Mouse (Mus musculus): ENCODE data around the gene Ptpn18. TPM values are rescaled to one million over a fixed set of nuclear protein-coding genes. Genes with fewer than 3 reads are reported as not detected.

Ptpn18 gene
- total RNA-seq, 2 experiments from 2014 or later = 7.2 to 7.5 TPM

- peak; percentile 67 to 76 for DNase-seq
These were observed 3.2 kb downstream of the Ptpn18 start for GRCm38 (mm10) chr1:34462766-34463165.

GRCm38 (mm10) chr1:34464310-34464817 lies 4.8 kb downstream of the Ptpn18 start:
- intact Hi-C loops (cut with DNase I) = no loop called here
- no peak for DNase-seq

More at GRCm38 (mm10) chr1:34462766-34463165, 3.2 kb downstream of the Ptpn18 start:
- intact Hi-C loops (cut with DNase I) = no loop called here

GRCm38 (mm10) chr1:34465445-34465844 lies 5.9 kb downstream of the Ptpn18 start:
- intact Hi-C loops (cut with DNase I) = no loop called here
- no peak for DNase-seq

DNA sequence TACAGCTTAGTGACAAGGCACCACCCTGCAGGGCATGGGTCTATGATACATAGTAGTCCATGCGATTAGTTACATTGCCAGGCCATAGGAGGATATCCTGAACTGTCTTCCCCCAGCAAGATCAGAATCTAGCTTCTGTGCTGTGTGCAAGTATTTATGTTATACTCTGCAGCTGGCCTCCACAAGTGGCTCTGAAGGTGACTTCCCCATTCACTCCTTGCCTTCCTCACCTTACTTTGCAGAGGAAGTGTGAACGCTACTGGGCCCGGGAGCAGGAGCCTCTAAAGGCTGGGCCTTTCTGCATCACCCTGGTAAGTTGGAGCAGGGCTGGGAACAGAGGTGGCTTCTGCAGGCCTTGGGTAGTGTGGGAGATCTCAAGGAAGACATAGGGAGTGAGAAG lies 8.5 kb downstream of the Ptpn18 start:
- intact Hi-C loops (cut with DNase I) = no loop called here
- DNase-seq = no peak

- intact Hi-C loops (cut with DNase I) = no loop called here
- DNase-seq = no peak
These were observed 8.9 kb downstream of the Ptpn18 start for GRCm38 (mm10) chr1:34468500-34468899.

DNA sequence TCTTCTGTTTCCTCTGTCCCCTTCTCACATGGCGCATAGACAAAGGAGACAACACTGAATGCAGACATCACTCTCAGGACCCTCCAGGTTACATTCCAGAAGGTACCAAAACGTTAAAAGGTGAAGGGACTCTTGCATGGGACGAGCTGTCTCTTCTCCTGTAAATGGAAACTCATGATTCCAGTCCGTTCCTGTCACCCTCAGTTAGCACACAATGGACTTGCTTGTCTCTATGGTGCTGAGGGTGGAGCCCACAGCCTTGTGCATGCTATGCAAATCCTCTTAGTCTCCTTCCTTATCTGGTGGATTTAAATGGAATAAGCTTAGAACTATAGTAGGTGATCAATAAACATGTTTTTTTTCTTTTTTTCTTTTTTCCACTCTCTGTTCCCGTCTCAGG lies 10.2 kb downstream of the Ptpn18 start:
- DNase-seq = no peak
- intact Hi-C loops (cut with DNase I) = no loop called here

- intact Hi-C loops (cut with DNase I) = no loop called here
- peak; percentile 38 to 45 for DNase-seq
These were observed 13.1 kb downstream of the Ptpn18 start for GRCm38 (mm10) chr1:34472427-34473300.

DNA sequence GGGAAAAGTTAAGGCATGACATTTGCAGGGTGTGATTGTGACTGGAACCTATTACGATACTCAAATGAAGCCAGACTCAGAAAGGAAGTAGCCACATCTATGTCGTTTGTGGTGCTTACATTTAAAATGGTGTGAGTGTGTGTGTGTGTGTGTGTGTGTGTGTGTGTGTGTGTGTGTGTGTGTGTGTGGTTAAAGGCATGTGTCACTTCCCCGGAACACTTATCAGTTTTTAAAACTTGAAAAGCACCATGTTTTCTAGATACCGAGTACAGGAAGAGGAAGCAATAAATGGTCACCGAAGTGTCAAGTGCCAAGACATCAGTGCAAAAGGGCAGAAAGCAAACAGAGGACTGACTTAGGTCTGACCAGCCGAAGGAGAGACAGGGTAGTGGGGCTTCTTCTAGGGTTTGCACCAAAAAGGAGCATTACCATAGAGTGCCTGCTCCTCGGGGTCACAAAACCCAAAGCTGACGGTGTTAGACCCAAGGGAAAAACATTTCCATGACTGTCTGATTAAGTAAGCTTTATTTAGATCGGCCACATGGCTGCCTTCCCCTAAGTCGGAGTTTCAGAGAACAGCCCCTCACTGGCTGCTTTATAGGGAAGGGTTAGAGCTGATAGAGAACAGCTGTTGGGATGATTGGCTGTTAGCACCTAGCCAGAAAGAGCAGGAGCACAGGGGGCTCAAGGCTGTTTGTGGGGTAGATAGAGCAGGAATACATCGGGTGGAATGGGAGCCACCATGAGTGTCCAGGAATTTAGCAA lies 19.5 kb downstream of the Ptpn18 start:
- no peak for DNase-seq
- intact Hi-C loops (cut with DNase I) = no loop called here

DNA sequence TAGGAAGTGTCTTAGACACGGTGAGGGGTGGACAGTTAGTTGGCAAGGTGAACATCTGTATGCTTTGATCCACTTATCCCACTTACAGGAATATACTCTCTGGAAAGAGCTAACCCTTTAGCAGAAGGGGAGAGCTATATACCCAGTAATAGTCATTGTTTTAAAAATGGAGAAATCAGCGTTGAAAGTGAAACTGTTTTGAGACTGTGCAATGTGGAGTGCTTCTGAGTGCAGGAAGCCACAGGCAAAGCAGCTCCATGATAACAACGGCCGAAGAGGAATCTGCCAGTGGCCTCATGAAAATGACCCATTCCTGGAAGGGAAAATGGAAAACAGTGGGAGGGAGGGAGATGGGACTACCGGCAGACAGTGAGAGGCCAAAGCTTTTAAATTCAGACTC lies 21.2 kb downstream of the Ptpn18 start:
- no peak for DNase-seq
- intact Hi-C loops (cut with DNase I) = no loop called here

- intact Hi-C loops (cut with DNase I) = no loop called here
- no peak for DNase-seq
These were observed 22.5 kb downstream of the Ptpn18 start for GRCm38 (mm10) chr1:34481920-34482669.

- intact Hi-C loops (cut with DNase I) = no loop called here
- DNase-seq = no peak
These were observed 24.9 kb downstream of the Ptpn18 start for GRCm38 (mm10) chr1:34484470-34484869.

DNA sequence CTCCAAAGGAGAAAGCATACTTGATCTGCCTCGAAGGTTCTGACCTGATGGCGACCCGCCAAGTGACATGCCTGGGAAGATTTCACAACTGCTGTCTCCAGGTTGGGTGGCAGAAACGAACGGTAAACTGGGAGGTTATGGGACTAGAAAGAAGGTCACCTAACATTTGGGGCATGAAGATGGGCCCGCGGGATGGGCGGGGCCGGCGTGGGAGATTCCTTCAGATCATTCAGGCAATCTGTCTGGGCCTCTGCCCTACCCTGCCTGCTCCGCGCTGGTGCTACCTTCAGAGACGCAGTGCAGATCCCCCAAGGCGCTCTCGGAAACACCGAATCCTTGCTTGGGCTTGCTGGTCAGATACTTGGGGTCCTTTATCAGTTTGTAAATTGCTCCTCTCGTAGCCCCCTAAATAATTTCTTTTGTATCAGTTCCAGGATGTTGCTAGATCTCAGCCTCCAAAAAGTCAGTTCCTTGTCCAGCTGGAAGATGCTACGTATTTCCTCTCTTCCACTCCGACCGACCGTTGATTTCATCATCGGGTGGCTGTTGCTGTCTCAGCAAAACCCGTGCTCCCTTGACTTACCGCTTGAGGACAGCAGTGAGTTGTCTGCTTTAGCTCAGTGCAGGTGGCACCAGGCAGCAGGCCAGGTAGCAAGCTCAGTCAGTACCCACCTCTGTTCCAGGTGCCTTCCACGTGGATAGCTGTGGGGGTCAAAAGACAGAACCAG lies 26.1 kb downstream of the Ptpn18 start:
- peak; percentile 23 to 51 for DNase-seq
- intact Hi-C loops (cut with DNase I) = no loop called here

- intact Hi-C loops (cut with DNase I) = no loop called here
These were observed 27.8 kb downstream of the Ptpn18 start for GRCm38 (mm10) chr1:34487383-34487782.

GRCm38 (mm10) chr1:34489852-34490541 lies 30.4 kb downstream of the Ptpn18 start:
- DNase-seq = no peak
- intact Hi-C loops (cut with DNase I) = no loop called here

More at GRCm38 (mm10) chr1:34487383-34487782, 27.8 kb downstream of the Ptpn18 start:
- no peak for DNase-seq

DNA sequence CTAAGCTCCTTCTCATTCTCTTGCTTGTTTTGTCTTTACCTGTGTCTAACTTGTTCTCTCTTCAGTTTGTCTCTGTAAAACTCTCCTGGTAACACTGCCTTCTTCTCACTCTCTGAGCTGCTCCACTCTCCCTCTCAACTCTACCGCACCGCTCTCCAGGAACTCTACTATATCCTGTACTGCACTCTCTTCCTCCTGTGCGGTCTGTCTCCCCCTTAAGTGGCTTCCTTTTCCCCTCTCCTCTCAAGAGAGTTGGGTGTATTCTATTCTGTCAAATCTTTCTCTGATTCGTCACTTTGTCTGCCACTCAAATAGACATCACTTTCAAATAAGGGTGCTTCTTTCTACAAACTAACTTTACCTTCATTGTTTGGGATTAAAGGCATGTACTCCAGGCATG lies 31.9 kb downstream of the Ptpn18 start:
- intact Hi-C loops (cut with DNase I) = no loop called here
- DNase-seq = no peak

DNA sequence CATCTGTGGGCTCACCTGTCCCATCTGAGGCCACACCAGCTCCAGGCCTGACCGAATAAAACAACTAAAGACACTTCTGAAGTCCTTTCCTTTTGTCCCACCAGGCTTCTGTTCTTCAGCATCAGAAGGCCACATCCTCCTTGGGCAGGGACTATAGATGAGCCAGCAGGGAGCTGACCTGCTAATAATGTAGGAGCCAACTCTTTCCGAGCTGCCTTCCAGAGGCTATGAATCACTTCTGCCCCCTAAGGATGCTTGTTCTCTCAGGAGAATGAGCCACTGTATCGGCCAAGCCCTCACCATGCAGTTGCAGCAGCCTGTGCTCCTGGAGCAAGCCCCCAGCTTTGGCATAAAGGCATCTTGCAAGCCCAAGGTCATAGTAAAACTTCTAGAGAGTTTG lies 43.4 kb downstream of the Ptpn18 start:
- intact Hi-C loops (cut with DNase I) = loop anchor here (5.0 kb wide), 1 partner anchor 49 kb away; no protein-coding TSS in a partner anchor
- DNase-seq = no peak

GRCm38 (mm10) chr1:34505307-34505706 lies 45.7 kb downstream of the Ptpn18 start:
- no peak for DNase-seq
- intact Hi-C loops (cut with DNase I) = no loop called here

- intact Hi-C loops (cut with DNase I) = no loop called here
- no peak for DNase-seq
These were observed 46.5 kb downstream of the Ptpn18 start for GRCm38 (mm10) chr1:34505970-34506551.

DNA sequence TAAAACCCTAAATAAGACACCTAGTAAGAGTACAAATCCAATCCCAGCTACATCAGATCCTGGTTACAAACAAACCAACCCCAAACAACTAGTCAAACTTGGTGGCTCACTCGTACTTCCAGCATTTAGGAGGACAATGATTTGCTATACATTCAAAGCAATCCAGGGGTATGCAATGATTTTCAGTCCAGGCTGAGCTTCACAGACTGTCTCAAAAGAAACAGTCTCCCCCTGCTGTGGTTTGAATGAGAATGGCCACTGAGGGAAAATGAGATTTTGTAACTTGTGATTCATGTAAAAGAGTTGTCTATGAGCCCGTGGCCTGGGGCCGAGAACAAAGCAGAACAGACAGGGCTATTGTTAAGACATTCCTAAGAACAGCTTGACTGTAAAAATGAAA lies 48.4 kb downstream of the Ptpn18 start:
- intact Hi-C loops (cut with DNase I) = no loop called here
- DNase-seq = no peak
